Mouse (Mus musculus) bone marrow, adult 2 months (tissue): ENCODE data around the gene Setmar.

Experiments
- CTCF ChIP-seq: fragments of 200-500 bp; IDR thresholded peaks from 2 replicates; pipeline ENCODE4 v1.5.1; 2011; ENCODE audit warnings: low read length, control low read depth; ENCODE audit not compliant: control insufficient read depth, insufficient read depth
- POLR2A ChIP-seq: fragments of 200-500 bp; IDR thresholded peaks from 2 replicates; pipeline ENCODE4 v1.6.1; 2011; ENCODE audit warnings: low read depth, mild to moderate bottlenecking, control low read depth, low read length, borderline replicate concordance; ENCODE audit not compliant: control insufficient read depth

GRCm38 (mm10) chr6:108075857-108076256 is 11.0 kb downstream of the Setmar start:
- TF ChIP-seq POLR2A (no peak), CTCF (no peak)
